Mouse (Mus musculus): Measurements from ENCODE around the gene Fam180a. TPM values are rescaled to one million over a fixed set of nuclear protein-coding genes. Genes with fewer than 3 reads are reported as not detected.
A peak's percentile ranks its signal among the peaks of the same experiment; 100 is the strongest.

The Fam180a gene
- total RNA-seq, 2 experiments from 2014 or later: 4.9 to 6.4 TPM

DNA sequence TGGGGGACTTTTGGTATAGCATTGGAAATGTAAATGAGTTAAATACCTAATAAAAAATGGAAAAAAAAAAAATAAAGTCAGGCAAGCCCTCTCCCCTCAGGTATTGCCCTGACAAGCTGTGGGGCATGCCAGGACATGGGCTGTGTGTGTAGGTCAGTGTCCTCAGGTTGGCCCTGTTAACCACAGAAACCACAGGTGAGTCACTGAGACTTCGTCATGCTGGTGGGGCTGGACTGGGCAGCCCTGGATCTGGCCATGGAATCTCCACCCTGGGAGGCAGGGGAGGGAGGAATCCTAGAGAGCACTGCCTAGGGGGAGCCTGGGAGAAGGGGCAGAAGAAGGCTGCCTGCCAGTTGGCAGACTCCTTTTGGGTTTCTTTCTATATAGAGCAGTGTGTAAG is 2.9 kb downstream of the Fam180a start:
- intact Hi-C loops (cut with DNase I): no loop called here
- no peak for DNase-seq (ENCODE audit: extremely low spot score in 1 of 2, low spot score in 2 of 2)

GRCm38 (mm10) chr6:35321105-35321504 is 4.8 kb downstream of the Fam180a start:
- intact Hi-C loops (cut with DNase I): no loop called here
- DNase-seq (ENCODE audit: extremely low spot score in 1 of 2, low spot score in 2 of 2): no peak

DNA sequence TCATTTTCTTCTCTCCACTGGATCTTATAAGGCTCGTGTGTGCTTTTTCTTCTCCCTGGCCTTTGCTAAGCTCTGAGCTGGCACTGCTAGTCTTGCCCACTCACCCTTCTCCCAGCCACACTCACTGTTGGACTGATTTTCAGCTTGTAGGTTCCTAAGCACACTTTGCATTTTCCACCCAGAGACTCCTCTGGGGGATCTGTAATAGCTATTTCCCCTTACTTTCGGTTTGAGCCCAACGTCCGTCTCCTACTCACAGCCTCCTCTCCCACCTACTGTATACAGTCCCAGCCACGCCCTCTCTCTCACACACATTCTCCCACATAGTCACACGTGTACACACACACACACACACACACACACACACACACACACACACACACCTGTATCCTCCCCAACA is 6.1 kb downstream of the Fam180a start:
- DNase-seq (ENCODE audit: extremely low spot score in 1 of 2, low spot score in 2 of 2): no peak
- intact Hi-C loops (cut with DNase I): no loop called here

DNA sequence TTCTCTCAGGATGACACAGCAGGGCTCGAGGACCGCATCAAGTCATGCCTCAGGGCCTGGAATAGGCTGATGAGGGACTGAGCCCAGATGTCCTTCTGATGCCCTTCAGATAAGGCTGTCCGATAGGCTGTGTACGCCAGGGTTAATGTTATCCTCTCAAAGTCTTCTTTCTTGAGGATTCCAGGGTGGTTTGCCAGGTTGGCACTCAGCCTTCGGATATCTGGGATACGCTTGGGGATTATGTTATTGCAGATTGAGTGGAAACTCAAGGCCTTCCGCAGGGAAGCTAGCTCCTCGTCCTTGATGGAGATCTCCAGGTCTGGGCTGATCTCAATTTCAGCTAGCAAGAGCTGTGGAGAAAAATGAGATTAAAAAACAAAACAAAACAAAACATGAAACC is 12.4 kb downstream of the Fam180a start:
- no peak for DNase-seq (ENCODE audit: extremely low spot score in 1 of 2, low spot score in 2 of 2)
- intact Hi-C loops (cut with DNase I): no loop called here

DNA sequence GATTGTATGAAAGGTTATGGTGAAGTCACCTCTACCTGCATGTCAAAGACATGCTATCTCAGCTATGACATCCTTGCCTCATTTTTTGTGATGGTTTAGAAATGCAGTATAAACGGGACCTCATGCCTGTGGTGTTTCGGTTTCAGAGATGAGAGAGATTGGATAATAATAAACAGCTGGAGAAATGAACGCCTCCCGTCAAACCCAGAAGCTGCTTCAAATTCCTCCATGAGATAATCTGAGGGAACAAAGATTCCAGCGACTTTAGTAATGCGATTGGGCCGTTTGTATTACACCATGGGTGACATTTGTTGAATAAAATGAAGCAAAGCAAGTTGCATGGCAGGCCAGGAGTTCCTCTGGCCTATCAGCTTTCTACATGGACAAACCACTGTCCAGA is 16.5 kb downstream of the Fam180a start:
- DNase-seq (ENCODE audit: extremely low spot score in 1 of 2, low spot score in 2 of 2): no peak
- intact Hi-C loops (cut with DNase I): no loop called here

- DNase-seq (ENCODE audit: extremely low spot score in 1 of 2, low spot score in 2 of 2): peak in 1 of 2 experiments; percentile 51
- intact Hi-C loops (cut with DNase I): no loop called here
Measured at GRCm38 (mm10) chr6:35308037-35308436, 17.9 kb downstream of the Fam180a start, which contains the start of gene Slc13a4. Gene Slc13a4, minus strand, starts transcription at chr6:35308131.

GRCm38 (mm10) chr6:35307136-35307535 is 18.8 kb downstream of the Fam180a start:
- intact Hi-C loops (cut with DNase I): no loop called here
- no peak for DNase-seq (ENCODE audit: extremely low spot score in 1 of 2, low spot score in 2 of 2)

DNA sequence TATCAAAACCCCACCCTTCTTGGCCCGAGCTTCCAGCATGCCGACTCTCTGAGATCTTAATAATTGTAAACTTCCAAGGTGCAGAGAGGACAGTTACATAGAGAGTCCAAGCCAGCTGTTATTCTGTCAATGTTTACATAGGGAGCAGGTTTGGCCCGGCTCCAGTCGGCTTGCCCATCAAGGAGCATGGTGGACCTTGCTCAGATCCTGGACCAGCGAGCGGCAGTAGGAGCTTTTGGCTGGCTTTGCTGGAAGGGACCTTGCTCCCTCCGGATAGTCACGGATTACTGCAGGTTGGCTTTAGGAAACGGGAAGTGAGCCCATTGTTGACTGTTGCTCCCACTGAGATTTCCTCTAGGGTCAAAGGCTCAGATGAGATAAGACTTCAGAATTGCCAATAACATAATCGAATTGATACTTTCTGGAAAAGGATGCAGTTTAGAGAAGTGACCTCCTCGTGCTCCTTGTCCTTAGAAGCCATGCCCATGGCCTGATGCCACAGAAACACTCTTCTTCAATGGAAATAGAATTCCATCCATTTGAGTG is 22.5 kb downstream of the Fam180a start:
- DNase-seq (ENCODE audit: extremely low spot score in 1 of 2, low spot score in 2 of 2): peak in 1 of 2 experiments; percentile 39
- intact Hi-C loops (cut with DNase I): no loop called here

DNA sequence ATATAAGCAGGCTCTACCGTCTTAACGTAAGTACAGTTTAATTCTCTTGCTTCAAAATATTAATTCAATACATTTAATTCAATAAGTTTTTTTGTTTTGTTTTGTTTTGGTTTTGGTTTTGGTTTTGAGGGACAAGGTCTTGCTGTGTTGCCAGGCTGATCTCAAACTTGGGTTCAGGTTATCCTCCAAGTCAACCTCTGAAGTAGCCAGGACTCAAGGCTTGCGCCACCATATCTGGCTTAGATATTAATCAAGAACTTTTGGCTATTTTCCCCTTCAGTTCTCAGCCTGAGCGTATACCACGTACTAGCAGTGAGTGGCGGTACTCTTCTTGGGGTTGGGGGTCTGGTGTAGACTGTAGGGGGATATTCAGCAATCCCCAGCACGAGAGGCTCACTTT is 23.4 kb downstream of the Fam180a start:
- intact Hi-C loops (cut with DNase I): no loop called here

DNA sequence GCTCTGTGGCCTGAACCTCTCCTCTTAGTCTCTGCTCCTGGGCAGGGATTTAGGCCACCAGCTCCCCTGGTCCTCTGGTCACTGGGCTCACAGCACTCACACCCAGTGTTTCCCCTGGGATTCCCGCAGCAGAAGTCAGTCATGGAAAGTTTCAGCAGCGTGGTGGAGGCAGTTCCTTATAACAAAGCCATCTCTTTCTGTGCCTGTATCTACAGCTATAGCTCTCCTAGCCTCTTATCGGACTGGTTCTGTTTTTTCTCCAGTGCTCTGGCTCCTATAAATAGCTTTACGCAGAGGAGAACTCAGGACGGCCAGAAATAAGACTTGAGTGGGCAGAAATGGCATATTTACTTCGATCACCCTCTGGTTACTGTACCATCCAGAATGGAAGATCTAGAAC is 27.6 kb downstream of the Fam180a start:
- no peak for DNase-seq (ENCODE audit: extremely low spot score in 1 of 2, low spot score in 2 of 2)
- intact Hi-C loops (cut with DNase I): no loop called here

More for the DNA sequence above, 23.4 kb downstream of the Fam180a start:
- DNase-seq (ENCODE audit: extremely low spot score in 1 of 2, low spot score in 2 of 2): no peak

DNA sequence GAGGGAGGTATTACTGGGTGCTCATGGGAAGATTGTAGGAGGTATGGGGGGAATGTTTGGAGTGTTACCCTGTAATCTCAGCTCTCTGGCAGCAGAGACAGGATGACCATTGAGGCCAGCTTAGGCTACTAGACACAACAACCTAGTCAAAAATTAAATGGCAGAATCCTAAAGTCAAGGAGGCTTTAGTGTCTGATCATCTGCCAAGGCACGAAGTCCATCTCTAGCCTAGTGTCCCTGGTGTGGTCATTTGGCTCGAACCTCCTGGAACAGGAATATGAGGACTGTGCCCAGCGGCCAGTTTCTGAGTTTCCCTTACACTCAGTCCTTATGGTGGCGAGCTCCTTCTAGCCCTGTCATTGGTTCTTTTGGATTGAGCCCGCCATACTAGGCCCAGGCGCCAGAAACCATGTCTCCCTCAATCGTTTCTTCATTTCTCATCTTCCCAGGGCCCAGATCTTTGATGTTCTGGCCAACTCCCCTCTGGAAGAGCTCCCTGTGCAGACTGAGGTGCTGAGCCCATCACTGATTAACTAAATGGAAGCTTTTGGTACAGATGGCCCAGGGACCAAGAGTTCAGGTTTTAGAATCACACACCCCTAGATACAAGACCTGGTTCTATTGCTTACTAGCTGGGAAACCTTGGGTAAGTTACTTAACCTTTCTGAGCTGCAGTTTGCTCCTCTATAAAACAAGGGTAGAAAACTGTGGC is 28.3 kb downstream of the Fam180a start:
- intact Hi-C loops (cut with DNase I): no loop called here
- no peak for DNase-seq (ENCODE audit: extremely low spot score in 1 of 2, low spot score in 2 of 2)

- intact Hi-C loops (cut with DNase I): no loop called here
- DNase-seq (ENCODE audit: extremely low spot score in 1 of 2, low spot score in 2 of 2): peak; percentile 27 to 53
Measured at GRCm38 (mm10) chr6:35297001-35297400, 28.9 kb downstream of the Fam180a start.

GRCm38 (mm10) chr6:35294964-35295363 is 31.0 kb downstream of the Fam180a start:
- intact Hi-C loops (cut with DNase I): no loop called here
- DNase-seq (ENCODE audit: extremely low spot score in 1 of 2, low spot score in 2 of 2): peak in 1 of 2 experiments; percentile 14

DNA sequence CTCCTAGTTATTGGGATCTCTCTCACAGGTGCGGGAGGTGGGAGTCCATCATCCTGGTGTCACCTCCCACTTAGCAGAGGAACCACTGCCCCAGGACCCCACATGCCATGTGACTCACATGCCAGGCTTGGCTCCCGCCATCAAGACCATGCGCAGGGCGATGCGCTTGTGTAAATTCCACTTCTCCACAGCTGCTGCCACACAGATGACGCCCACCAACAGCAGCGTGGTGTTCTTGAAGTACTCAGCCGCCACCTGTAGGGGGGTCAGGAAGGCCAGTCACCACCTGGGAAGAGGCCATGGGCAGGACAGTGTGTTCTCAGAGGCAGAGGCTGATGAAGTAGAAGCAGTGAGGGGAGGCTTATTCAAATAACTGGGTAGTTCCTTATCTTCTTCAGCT is 36.3 kb downstream of the Fam180a start:
- intact Hi-C loops (cut with DNase I): no loop called here
- no peak for DNase-seq (ENCODE audit: extremely low spot score in 1 of 2, low spot score in 2 of 2)

GRCm38 (mm10) chr6:35288920-35289319 is 37.0 kb downstream of the Fam180a start:
- intact Hi-C loops (cut with DNase I): no loop called here
- DNase-seq (ENCODE audit: extremely low spot score in 1 of 2, low spot score in 2 of 2): no peak

GRCm38 (mm10) chr6:35288114-35288761 is 37.7 kb downstream of the Fam180a start:
- DNase-seq (ENCODE audit: extremely low spot score in 1 of 2, low spot score in 2 of 2): peak; percentile 41 to 80
- intact Hi-C loops (cut with DNase I): no loop called here

GRCm38 (mm10) chr6:35279306-35279705 is 46.6 kb downstream of the Fam180a start:
- intact Hi-C loops (cut with DNase I): no loop called here
- DNase-seq (ENCODE audit: extremely low spot score in 1 of 2, low spot score in 2 of 2): no peak

DNA sequence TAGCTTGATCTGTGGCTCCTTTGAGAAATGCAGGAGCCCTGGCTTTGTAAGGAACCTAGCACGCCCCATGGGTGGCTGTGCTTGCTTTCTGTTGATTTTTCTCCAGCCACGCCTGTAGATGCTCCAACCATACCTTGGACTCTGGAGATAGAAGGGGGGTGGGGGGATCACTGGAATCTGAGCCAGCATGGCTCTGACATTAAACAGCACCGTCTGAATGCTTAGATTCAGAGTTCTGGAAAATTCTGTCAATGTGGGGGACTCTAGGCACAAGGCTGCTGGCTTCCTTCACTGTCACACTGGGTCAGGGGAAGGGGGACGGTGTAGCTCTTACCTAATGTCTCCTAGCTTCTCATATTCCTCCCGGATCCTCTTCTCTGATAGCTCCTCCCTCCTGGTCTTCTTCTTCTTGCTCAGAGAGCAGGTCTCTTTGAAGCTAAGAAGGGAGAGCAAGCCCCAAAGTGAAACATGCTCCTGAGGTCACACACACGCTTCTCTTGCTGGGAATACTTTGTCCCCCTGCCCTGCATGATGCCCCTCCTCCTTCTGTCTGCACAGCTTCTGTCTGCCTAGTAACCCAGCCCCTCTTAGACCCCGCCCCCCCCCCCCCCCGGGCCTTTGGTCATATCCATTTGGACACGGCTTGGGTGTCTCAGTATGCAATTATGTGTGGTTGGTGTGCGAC is 47.9 kb downstream of the Fam180a start:
- intact Hi-C loops (cut with DNase I): no loop called here
- DNase-seq (ENCODE audit: extremely low spot score in 1 of 2, low spot score in 2 of 2): no peak

GRCm38 (mm10) chr6:35273391-35274082 is 52.4 kb downstream of the Fam180a start:
- DNase-seq (ENCODE audit: extremely low spot score in 1 of 2, low spot score in 2 of 2): no peak
- intact Hi-C loops (cut with DNase I): no loop called here
